Mouse (Mus musculus) heart, embryonic 15.5 days (tissue): ENCODE measurements around the gene Dock3. TPM values are rescaled to one million over a fixed set of nuclear protein-coding genes. Genes with fewer than 3 reads are reported as not detected.

Source experiments
- ATAC-seq: fragments of 200-750 bp; cut with Nextera tagmentation; replicated peaks from 2 replicates; pipeline ENCODE4 v1.8.0; 2017; ENCODE audit warnings: low read depth, moderate TSS enrichment; ENCODE audit not compliant: insufficient number of reproducible peaks, insufficient read depth, low FRiP score
- H3K27ac ChIP-seq: fragments of 300-500 bp; sonication (generic); 2 replicates; pipeline ENCODE4 v1.5.1; 2015; ENCODE audit warnings: mild to moderate bottlenecking, inconsistent platforms
- H3K27me3 ChIP-seq: fragments of 300-500 bp; sonication (generic); 2 replicates; pipeline ENCODE4 v1.6.1; 2015; ENCODE audit warnings: inconsistent platforms
- H3K36me3 ChIP-seq: fragments of 300-500 bp; sonication (generic); 2 replicates; pipeline ENCODE4 v1.6.1; 2015; ENCODE audit warnings: mild to moderate bottlenecking, inconsistent platforms
- H3K4me1 ChIP-seq: fragments of 300-500 bp; sonication (generic); replicated peaks from 2 replicates; pipeline ENCODE4 v1.6.1; 2015; ENCODE audit warnings: inconsistent platforms
- H3K4me2 ChIP-seq: fragments of 300-500 bp; sonication (generic); 2 replicates; pipeline ENCODE4 v1.6.1; 2015; ENCODE audit warnings: inconsistent platforms, mild to moderate bottlenecking, moderate library complexity
- H3K4me3 ChIP-seq: fragments of 300-500 bp; sonication (generic); 2 replicates; pipeline ENCODE4 v1.5.1; 2015; ENCODE audit warnings: mild to moderate bottlenecking, inconsistent platforms
- H3K9ac ChIP-seq: fragments of 300-500 bp; sonication (generic); 2 replicates; pipeline ENCODE4 v1.6.1; 2015; ENCODE audit warnings: mild to moderate bottlenecking, inconsistent platforms
- H3K9me3 ChIP-seq: fragments of 300-500 bp; sonication (generic); replicated peaks from 2 replicates; pipeline ENCODE4 v1.6.1; 2016; ENCODE audit warnings: inconsistent platforms
- WGBS: fragments of 180-500 bp; shearing (Covaris S2); methylation state at CpG from one replicate; pipeline ENCODE4 v1.1.7; 2015; ENCODE audit warnings: mixed read lengths; 5-methylcytosine and 5-hydroxymethylcytosine counted together
- polyA plus RNA-seq: library from polyadenylated mRNA; unstranded; fragments of >200 nt; fragmentation: Nextera tagmentation; extraction: Ambion mirVana; gene quantifications from 2 replicates; pipeline ENCODE4 v1.2.1, GENCODE M21; 2015

The Dock3 gene
- polyA plus RNA-seq, 1 experiment from 2014 or later = 0.11 TPM

GRCm38 (mm10) chr9:107271177-107271938 is 39.6 kb upstream of the Dock3 start:
- Histone ChIP-seq H3K4me3 (no peak overlapping the region), H3K9ac (no peak overlapping the region), H3K4me2 (no peak overlapping the region), H3K9me3 (no peaks in the 10 kb centered on the region), H3K36me3 (no peaks in the 10 kb centered on the region), H3K27ac (no peak overlapping the region), H3K4me1 (peaks cover 8% of the 10 kb centered on the region), H3K27me3 (no peaks in the 10 kb centered on the region)
- 70% methylated on average over 7 of the region's 7 CpGs for WGBS
- ATAC-seq = no peak

- Histone ChIP-seq H3K4me2 (no peak overlapping the region), H3K36me3 (no peaks in the 10 kb centered on the region), H3K27ac (no peak overlapping the region), H3K9me3 (no peaks in the 10 kb centered on the region), H3K4me1 (peaks cover 8% of the 10 kb centered on the region), H3K9ac (no peak overlapping the region), H3K4me3 (no peak overlapping the region), H3K27me3 (no peaks in the 10 kb centered on the region)
- 94% methylated on average over 1 of the region's 1 CpGs for WGBS
- no peak for ATAC-seq
Observed at GRCm38 (mm10) chr9:107269772-107270171, 38.1 kb upstream of the Dock3 start.

- 41% methylated on average over 4 of the region's 4 CpGs for WGBS
- H3K4me2 ChIP-seq = no peak overlapping the region
- H3K27ac ChIP-seq = no peak overlapping the region
- H3K27me3 ChIP-seq = no peaks in the 10 kb centered on the region
- no peaks in the 10 kb centered on the region for H3K36me3 ChIP-seq
- H3K9me3 ChIP-seq = no peaks in the 10 kb centered on the region
- H3K9ac ChIP-seq = no peak overlapping the region
- no peak overlapping the region for H3K4me3 ChIP-seq
- H3K4me1 ChIP-seq = peaks cover 8% of the 10 kb centered on the region
- ATAC-seq = no peak
Observed at GRCm38 (mm10) chr9:107267721-107268402, 36.2 kb upstream of the Dock3 start.

GRCm38 (mm10) chr9:107267028-107267427 is 35.3 kb upstream of the Dock3 start:
- Histone ChIP-seq H3K4me2 (no peak overlapping the region), H3K36me3 (no peaks in the 10 kb centered on the region), H3K27ac (no peak overlapping the region), H3K4me1 (peaks cover 4% of the 10 kb centered on the region; the same call in 1 of the 2 replicates), H3K4me3 (no peak overlapping the region), H3K9ac (no peak overlapping the region), H3K9me3 (no peaks in the 10 kb centered on the region), H3K27me3 (no peaks in the 10 kb centered on the region)
- ATAC-seq = no peak
- 52% methylated on average over 1 of the region's 1 CpGs for WGBS

GRCm38 (mm10) chr9:107264731-107265130 is 33.0 kb upstream of the Dock3 start:
- no peak overlapping the region for H3K9ac ChIP-seq
- WGBS = 78% methylated on average over 3 of the region's 3 CpGs
- H3K4me3 ChIP-seq = no peak overlapping the region
- peaks cover 4% of the 10 kb centered on the region for H3K4me1 ChIP-seq
- no peak overlapping the region for H3K27ac ChIP-seq
- H3K9me3 ChIP-seq = no peaks in the 10 kb centered on the region
- H3K36me3 ChIP-seq = no peaks in the 10 kb centered on the region
- no peak for ATAC-seq
- H3K4me2 ChIP-seq = no peak overlapping the region
- H3K27me3 ChIP-seq = no peaks in the 10 kb centered on the region

- WGBS = 83% methylated on average over 5 of the region's 5 CpGs
- Histone ChIP-seq H3K4me1 (peaks cover 11% of the 10 kb centered on the region), H3K9ac (no peak overlapping the region), H3K4me2 (no peak overlapping the region), H3K36me3 (no peaks in the 10 kb centered on the region), H3K9me3 (no peaks in the 10 kb centered on the region), H3K27me3 (no peaks in the 10 kb centered on the region), H3K4me3 (no peak overlapping the region), H3K27ac (no peak overlapping the region)
- no peak for ATAC-seq
Observed at GRCm38 (mm10) chr9:107263912-107264311, 32.2 kb upstream of the Dock3 start.

- H3K27me3 ChIP-seq = no peaks in the 10 kb centered on the region
- H3K9ac ChIP-seq = no peak overlapping the region
- H3K36me3 ChIP-seq = no peaks in the 10 kb centered on the region
- no peak overlapping the region for H3K4me3 ChIP-seq
- H3K4me1 ChIP-seq = peaks cover 14% of the 10 kb centered on the region
- no peak overlapping the region for H3K27ac ChIP-seq
- WGBS = 67% methylated on average over 7 of the region's 7 CpGs
- H3K9me3 ChIP-seq = no peaks in the 10 kb centered on the region
- no peak for ATAC-seq
- H3K4me2 ChIP-seq = no peak overlapping the region
Observed at GRCm38 (mm10) chr9:107262375-107262774, 30.7 kb upstream of the Dock3 start.

- Histone ChIP-seq H3K27ac (no peak overlapping the region), H3K4me2 (no peak overlapping the region), H3K36me3 (no peaks in the 10 kb centered on the region), H3K4me1 (peaks cover 14% of the 10 kb centered on the region), H3K27me3 (no peaks in the 10 kb centered on the region), H3K9ac (no peak overlapping the region), H3K9me3 (no peaks in the 10 kb centered on the region), H3K4me3 (no peak overlapping the region)
- WGBS = 54% methylated on average over 6 of the region's 6 CpGs
- ATAC-seq = no peak
Observed at GRCm38 (mm10) chr9:107261792-107262191, 30.1 kb upstream of the Dock3 start.

GRCm38 (mm10) chr9:107260836-107261235 is 29.1 kb upstream of the Dock3 start:
- Histone ChIP-seq H3K9ac (no peak overlapping the region), H3K4me2 (no peak overlapping the region), H3K27me3 (no peaks in the 10 kb centered on the region), H3K9me3 (no peaks in the 10 kb centered on the region), H3K27ac (no peak overlapping the region), H3K4me3 (no peak overlapping the region), H3K4me1 (peaks cover 14% of the 10 kb centered on the region), H3K36me3 (no peaks in the 10 kb centered on the region)
- ATAC-seq = no peak
- WGBS = 56% methylated on average over 8 of the region's 8 CpGs

GRCm38 (mm10) chr9:107260429-107260828 is 28.7 kb upstream of the Dock3 start:
- no peak for ATAC-seq
- no peak overlapping the region for H3K27ac ChIP-seq
- H3K27me3 ChIP-seq = no peaks in the 10 kb centered on the region
- 65% methylated on average over 2 of the region's 2 CpGs for WGBS
- H3K36me3 ChIP-seq = no peaks in the 10 kb centered on the region
- H3K4me3 ChIP-seq = no peak overlapping the region
- H3K9ac ChIP-seq = no peak overlapping the region
- H3K4me1 ChIP-seq = peaks cover 16% of the 10 kb centered on the region
- no peaks in the 10 kb centered on the region for H3K9me3 ChIP-seq
- H3K4me2 ChIP-seq = no peak overlapping the region

- Histone ChIP-seq H3K4me2 (peak overlapping the region; percentile 24), H3K4me3 (no peak overlapping the region), H3K9ac (no peak overlapping the region), H3K27ac (peak overlapping the region; percentile 58), H3K4me1 (peaks cover 24% of the 10 kb centered on the region), H3K36me3 (no peaks in the 10 kb centered on the region), H3K9me3 (no peaks in the 10 kb centered on the region), H3K27me3 (no peaks in the 10 kb centered on the region)
- WGBS = 18% methylated on average over 6 of the region's 6 CpGs
- ATAC-seq = no peak
Observed at GRCm38 (mm10) chr9:107259571-107259970, 27.9 kb upstream of the Dock3 start.

- H3K4me1 ChIP-seq = peaks cover 38% of the 10 kb centered on the region
- no peak overlapping the region for H3K4me3 ChIP-seq
- 74% methylated on average over 3 of the region's 3 CpGs for WGBS
- H3K27me3 ChIP-seq = no peaks in the 10 kb centered on the region
- no peaks in the 10 kb centered on the region for H3K36me3 ChIP-seq
- H3K9ac ChIP-seq = no peak overlapping the region
- no peaks in the 10 kb centered on the region for H3K9me3 ChIP-seq
- no peak for ATAC-seq
- no peak overlapping the region for H3K4me2 ChIP-seq
- no peak overlapping the region; the same call in 1 of the 2 replicates for H3K27ac ChIP-seq
Observed at GRCm38 (mm10) chr9:107255596-107255995, 23.9 kb upstream of the Dock3 start.
